Mouse (Mus musculus) embryonic facial prominence, embryonic 11.5 days (tissue): ENCODE data around the gene Hpn. TPM values are rescaled to one million over a fixed set of nuclear protein-coding genes. Genes with fewer than 3 reads are reported as not detected.

Experiments
- ATAC-seq: fragments of 200-750 bp; cut with Nextera tagmentation; replicated peaks from 2 replicates; pipeline ENCODE4 v1.8.0; 2017; ENCODE audit warnings: low read depth; ENCODE audit not compliant: insufficient number of reproducible peaks, low FRiP score, low TSS enrichment
- DNase-seq: peaks from one replicate; pipeline ENCODE4 v3.0.0-alpha.2; 2015; ENCODE audit warnings: low spot score
- H3K27ac ChIP-seq: fragments of 300-500 bp; sonication (generic); replicated peaks from 2 replicates; pipeline ENCODE4 v1.5.1; 2014; ENCODE audit warnings: mild to moderate bottlenecking, low read depth, low read length, control low read depth
- H3K27me3 ChIP-seq: fragments of 300-500 bp; sonication (generic); 2 replicates; pipeline ENCODE4 v1.6.1; 2014; ENCODE audit warnings: mild to moderate bottlenecking, low read length, moderate library complexity, mixed read lengths; ENCODE audit not compliant: control insufficient read depth, insufficient read depth
- H3K36me3 ChIP-seq: fragments of 300-500 bp; sonication (generic); replicated peaks from 2 replicates; pipeline ENCODE4 v1.6.1; 2014; ENCODE audit warnings: low read depth, mild to moderate bottlenecking, low read length, moderate library complexity, mixed read lengths; ENCODE audit not compliant: control insufficient read depth, insufficient read depth
- H3K4me1 ChIP-seq: fragments of 300-500 bp; sonication (generic); 2 replicates; pipeline ENCODE4 v1.6.1; 2014; ENCODE audit warnings: low read length, mixed read lengths; ENCODE audit not compliant: control insufficient read depth, insufficient read depth
- H3K4me2 ChIP-seq: fragments of 300-500 bp; sonication (generic); 2 replicates; pipeline ENCODE4 v1.6.1; 2014; ENCODE audit warnings: low read depth, mild to moderate bottlenecking, control low read depth, low read length, moderate library complexity
- H3K4me3 ChIP-seq: fragments of 300-500 bp; sonication (generic); 2 replicates; pipeline ENCODE4 v1.5.1; 2014; ENCODE audit warnings: low read depth, low read length, control low read depth
- H3K9ac ChIP-seq: fragments of 300-500 bp; sonication (generic); replicated peaks from 2 replicates; pipeline ENCODE4 v1.6.1; 2014; ENCODE audit warnings: mild to moderate bottlenecking, control low read depth, low read length
- H3K9me3 ChIP-seq: fragments of 300-500 bp; sonication (generic); replicated peaks from 2 replicates; pipeline ENCODE4 v1.6.1; 2016; ENCODE audit warnings: mild to moderate bottlenecking, low read length, inconsistent platforms, mixed read lengths; ENCODE audit not compliant: control insufficient read depth
- WGBS: fragments of 180-500 bp; shearing (Covaris S2); extraction: QIAGEN DNeasy Blood & Tissue Kit; methylation state at CpG from one replicate; pipeline ENCODE4 v1.1.7; 2014; 5-methylcytosine and 5-hydroxymethylcytosine counted together
- polyA plus RNA-seq: library from polyadenylated mRNA; unstranded; fragments of >200 nt; fragmentation: Nextera tagmentation; extraction: Ambion mirVana; gene quantifications from 2 replicates; pipeline ENCODE4 v1.2.1, GENCODE M21; 2014

The Hpn gene
- polyA plus RNA-seq, 1 experiment from 2014 or later = 2.2 TPM

GRCm38 (mm10) chr7:31135717-31136116 lies 20.6 kb upstream of the Hpn start:
- no peak for DNase-seq
- 97% methylated on average over 8 of the region's 10 CpGs for WGBS
- no peak overlapping the region for H3K27ac ChIP-seq
- no peak overlapping the region for H3K4me2 ChIP-seq
- no peak overlapping the region for H3K4me3 ChIP-seq
- no peaks in the 10 kb centered on the region for H3K9me3 ChIP-seq
- ATAC-seq = no peak
- H3K36me3 ChIP-seq = peaks cover 42% of the 10 kb centered on the region
- no peaks in the 10 kb centered on the region for H3K4me1 ChIP-seq
- H3K9ac ChIP-seq = no peak overlapping the region
- H3K27me3 ChIP-seq = no peaks in the 10 kb centered on the region

DNA sequence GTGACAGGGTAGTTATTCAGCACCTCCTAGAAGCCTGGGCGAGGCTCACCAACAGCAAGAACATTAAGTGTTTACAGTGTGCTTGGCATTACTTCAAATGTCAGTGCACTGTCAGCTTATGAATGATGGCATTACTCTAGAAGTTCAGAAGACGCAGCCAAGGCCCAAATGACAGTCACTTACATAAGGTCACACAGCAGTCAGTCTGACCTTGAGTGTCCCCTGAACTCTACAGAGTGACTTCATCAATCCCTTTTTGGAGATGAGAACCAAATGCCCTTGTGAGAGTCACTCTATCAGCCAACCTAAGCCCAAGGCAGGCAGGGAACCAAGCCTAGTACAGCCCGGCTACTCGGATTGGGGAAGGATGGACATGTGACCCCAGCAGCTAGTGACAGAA lies 16.8 kb upstream of the Hpn start:
- Histone ChIP-seq H3K27ac (no peak overlapping the region), H3K9ac (no peak overlapping the region), H3K4me3 (no peak overlapping the region), H3K36me3 (peaks cover 24% of the 10 kb centered on the region), H3K27me3 (peaks cover 6% of the 10 kb centered on the region), H3K4me1 (no peaks in the 10 kb centered on the region; the same call in 1 of the 2 replicates), H3K9me3 (no peaks in the 10 kb centered on the region), H3K4me2 (no peak overlapping the region)
- no peak for ATAC-seq
- no peak for DNase-seq
- 91% methylated on average over 4 of the region's 4 CpGs for WGBS

- WGBS = 37% methylated on average over 4 of the region's 4 CpGs
- ATAC-seq (no peak), DNase-seq (peak; percentile 72)
- no peak overlapping the region for H3K4me2 ChIP-seq
- H3K9me3 ChIP-seq = no peaks in the 10 kb centered on the region
- peaks cover 4% of the 10 kb centered on the region for H3K4me1 ChIP-seq
- H3K27me3 ChIP-seq = peaks cover 15% of the 10 kb centered on the region
- no peak overlapping the region for H3K27ac ChIP-seq
- no peak overlapping the region for H3K9ac ChIP-seq
- no peak overlapping the region for H3K4me3 ChIP-seq
- H3K36me3 ChIP-seq = peaks cover 23% of the 10 kb centered on the region
Observed at GRCm38 (mm10) chr7:31130841-31131240, 15.8 kb upstream of the Hpn start.

DNA sequence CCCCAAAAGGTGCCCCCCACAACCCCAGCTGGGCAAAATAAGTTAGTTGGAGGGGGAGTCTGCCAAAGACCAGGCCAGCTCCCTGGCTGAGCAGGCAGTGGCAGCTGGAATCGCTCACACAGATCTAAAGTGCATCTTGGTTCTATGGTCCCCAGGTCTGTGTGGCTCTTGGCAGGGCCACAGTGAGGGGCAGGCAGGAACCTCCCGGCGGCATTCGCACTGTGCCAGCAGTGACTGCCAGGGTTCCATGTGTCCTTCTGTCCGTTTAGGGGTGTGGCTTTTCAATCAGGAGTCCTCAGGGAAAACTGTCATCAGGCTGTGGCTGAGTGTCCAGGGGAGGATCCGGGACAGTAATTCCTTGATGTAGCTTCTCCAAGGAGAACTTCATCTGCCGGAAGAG lies 15.1 kb upstream of the Hpn start:
- H3K4me2 ChIP-seq = no peak overlapping the region
- peaks cover 4% of the 10 kb centered on the region for H3K4me1 ChIP-seq
- H3K9ac ChIP-seq = no peak overlapping the region
- H3K27me3 ChIP-seq = peaks cover 19% of the 10 kb centered on the region
- no peaks in the 10 kb centered on the region for H3K9me3 ChIP-seq
- ATAC-seq = no peak
- H3K36me3 ChIP-seq = peaks cover 23% of the 10 kb centered on the region
- no peak overlapping the region for H3K27ac ChIP-seq
- no peak overlapping the region for H3K4me3 ChIP-seq
- DNase-seq = no peak
- WGBS = 91% methylated on average over 7 of the region's 7 CpGs

DNA sequence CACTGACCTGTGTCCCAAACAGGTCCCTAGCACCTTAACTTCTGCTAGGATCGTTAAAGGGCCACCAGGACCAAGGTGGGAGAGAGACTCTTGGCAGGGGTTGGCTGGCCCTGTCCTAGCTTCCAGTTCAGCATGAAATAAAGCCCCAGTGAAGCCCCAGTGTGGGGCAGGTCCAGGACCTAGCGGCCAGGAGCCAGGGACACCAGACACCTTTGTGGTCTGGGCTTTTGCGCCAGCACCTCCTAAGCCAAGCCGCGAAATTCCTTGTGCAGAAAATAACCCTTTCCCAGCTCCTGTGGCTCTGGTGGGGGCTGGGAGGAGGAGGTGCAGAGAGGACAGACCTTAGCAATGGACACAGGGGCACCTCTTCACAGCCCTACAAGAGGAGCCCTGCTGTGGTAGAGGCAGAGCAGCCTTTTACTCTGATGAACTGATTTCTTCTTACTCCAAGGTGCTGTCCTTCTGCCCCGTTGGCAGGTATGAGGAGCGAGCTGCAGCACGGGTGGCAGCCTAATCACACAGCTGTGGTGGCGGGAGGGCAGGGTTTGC lies 13.1 kb upstream of the Hpn start:
- no peak overlapping the region for H3K4me2 ChIP-seq
- H3K27me3 ChIP-seq = peaks cover 19% of the 10 kb centered on the region
- no peak overlapping the region for H3K4me3 ChIP-seq
- ATAC-seq = no peak
- peaks cover 4% of the 10 kb centered on the region for H3K4me1 ChIP-seq
- DNase-seq = no peak
- H3K9me3 ChIP-seq = no peaks in the 10 kb centered on the region
- 74% methylated on average over 9 of the region's 9 CpGs for WGBS
- peaks cover 16% of the 10 kb centered on the region for H3K36me3 ChIP-seq
- H3K27ac ChIP-seq = no peak overlapping the region
- no peak overlapping the region for H3K9ac ChIP-seq

DNA sequence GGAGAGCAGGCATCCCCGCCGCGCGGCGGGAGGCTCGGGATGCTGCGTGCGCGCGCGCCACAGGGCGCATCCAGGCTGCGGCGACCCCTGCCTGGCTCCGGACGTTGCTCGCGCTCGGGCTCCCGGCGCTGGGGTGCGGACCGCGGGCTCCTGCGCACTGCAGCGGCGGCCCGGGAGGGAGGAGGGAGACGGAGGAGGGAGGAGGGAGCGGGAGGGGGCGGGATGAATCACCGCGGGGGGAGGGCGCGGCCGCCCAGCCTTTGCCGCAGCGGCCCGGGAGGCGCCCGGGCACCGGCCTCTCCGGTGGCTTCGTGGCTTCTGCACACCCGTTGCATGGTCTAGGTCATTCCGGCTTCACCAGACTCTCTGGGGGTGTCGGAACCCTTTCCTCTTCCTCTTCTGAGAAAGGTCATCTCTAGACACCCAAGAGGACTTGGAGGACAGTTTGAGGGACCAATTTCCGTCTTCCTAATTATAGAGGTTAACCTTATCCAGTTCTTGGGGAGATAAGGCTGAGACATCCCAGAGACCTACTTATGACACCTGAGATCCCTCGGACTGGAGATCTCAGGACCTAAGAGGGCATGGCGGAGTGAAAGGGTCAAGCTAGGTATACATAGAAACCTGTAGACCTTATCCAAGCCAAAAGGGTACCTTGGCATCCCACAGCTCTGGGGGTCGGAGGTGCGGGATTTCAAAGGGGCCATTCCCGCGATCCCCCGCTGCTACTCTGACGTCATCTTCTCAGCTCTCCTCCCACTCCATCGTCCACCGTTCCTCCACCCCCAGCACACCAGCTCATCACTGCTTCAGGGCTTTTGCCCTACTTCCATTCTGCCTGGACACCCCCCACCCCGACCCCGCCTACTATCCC lies 12.0 kb upstream of the Hpn start, which contains the start of gene Scn1b:
TSS of gene Scn1b (minus strand) at position 153 of the 874 bp plus-strand sequence.
- Histone ChIP-seq H3K27me3 (peaks cover 19% of the 10 kb centered on the region), H3K9ac (peak within 1 kb of the TSS; percentile 59), H3K4me3 (peak within 1 kb of the TSS; percentile 49), H3K4me1 (peaks cover 4% of the 10 kb centered on the region), H3K9me3 (no peaks in the 10 kb centered on the region), H3K27ac (no peak within 1 kb of the TSS), H3K4me2 (peak within 1 kb of the TSS; percentile 97), H3K36me3 (peaks cover 8% of the 10 kb centered on the region; the same call in 1 of the 2 replicates)
- ATAC-seq = no peak
- peak; percentile 39 for DNase-seq
- WGBS = 2% methylated on average over 21 of the region's 60 CpGs

DNA sequence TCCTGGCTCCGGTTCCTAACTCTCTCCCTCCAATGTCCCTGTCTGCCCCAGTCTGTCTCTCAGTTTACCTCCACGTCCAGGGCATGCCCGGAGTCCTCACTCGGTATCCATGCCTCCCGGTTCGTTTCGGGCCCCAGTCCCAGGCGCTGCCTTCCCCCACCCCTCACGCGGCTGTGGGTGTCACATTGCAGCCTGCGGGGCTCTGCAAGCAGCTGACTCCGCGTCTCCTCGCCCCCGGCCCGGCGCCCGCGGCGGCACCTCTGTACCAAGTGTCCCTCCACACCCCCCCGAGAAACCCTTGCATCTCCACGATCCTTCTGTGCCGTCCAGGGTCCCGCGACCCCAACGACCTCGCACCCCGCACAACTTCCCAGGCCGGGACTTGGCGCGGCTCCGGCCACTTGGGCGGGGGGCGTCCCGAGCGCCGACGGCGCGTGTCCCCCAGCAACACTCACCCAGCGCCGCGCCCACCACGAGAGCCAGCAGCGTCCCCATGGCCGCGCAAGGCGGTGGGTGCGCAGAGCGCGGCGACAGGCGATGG lies 11.2 kb upstream of the Hpn start:
- Histone ChIP-seq H3K4me1 (peaks cover 4% of the 10 kb centered on the region), H3K4me2 (peak overlapping the region; percentile 97), H3K36me3 (peaks cover 3% of the 10 kb centered on the region; the same call in 1 of the 2 replicates), H3K27me3 (peaks cover 19% of the 10 kb centered on the region), H3K27ac (no peak overlapping the region), H3K4me3 (peak overlapping the region; percentile 49), H3K9ac (peak overlapping the region; percentile 59), H3K9me3 (no peaks in the 10 kb centered on the region)
- under 1% methylated on average over 52 of the region's 53 CpGs for WGBS
- DNase-seq = peak; percentile 35
- ATAC-seq = no peak

DNA sequence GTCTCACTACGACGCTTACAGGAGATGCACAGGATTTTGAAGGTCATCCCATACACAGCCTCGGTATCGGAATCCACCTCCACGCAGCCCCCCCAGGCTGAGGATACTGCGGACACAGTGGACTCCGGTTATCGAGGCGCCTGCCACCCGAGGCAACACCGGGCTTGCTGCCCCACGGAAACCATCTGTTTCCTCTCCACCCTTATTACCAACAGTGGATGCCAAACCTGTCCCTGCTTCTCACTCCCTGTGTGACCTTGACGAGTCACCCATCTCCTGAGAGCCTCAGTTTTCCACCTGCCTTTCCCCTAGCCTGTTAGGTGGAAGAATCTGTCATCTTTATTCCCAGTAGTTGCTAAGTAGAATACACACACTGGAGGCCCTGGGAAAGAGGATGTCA lies 10.0 kb upstream of the Hpn start:
- Histone ChIP-seq H3K27me3 (peaks cover 19% of the 10 kb centered on the region), H3K9ac (no peak overlapping the region), H3K4me3 (no peak overlapping the region), H3K4me1 (peaks cover 4% of the 10 kb centered on the region), H3K27ac (no peak overlapping the region), H3K4me2 (no peak overlapping the region), H3K9me3 (no peaks in the 10 kb centered on the region), H3K36me3 (peaks cover 3% of the 10 kb centered on the region; the same call in 1 of the 2 replicates)
- ATAC-seq = no peak
- DNase-seq = no peak
- 79% methylated on average over 13 of the region's 13 CpGs for WGBS
